Mouse (Mus musculus): ENCODE results near the gene Lhfpl4.

Gene Lhfpl4

DNA sequence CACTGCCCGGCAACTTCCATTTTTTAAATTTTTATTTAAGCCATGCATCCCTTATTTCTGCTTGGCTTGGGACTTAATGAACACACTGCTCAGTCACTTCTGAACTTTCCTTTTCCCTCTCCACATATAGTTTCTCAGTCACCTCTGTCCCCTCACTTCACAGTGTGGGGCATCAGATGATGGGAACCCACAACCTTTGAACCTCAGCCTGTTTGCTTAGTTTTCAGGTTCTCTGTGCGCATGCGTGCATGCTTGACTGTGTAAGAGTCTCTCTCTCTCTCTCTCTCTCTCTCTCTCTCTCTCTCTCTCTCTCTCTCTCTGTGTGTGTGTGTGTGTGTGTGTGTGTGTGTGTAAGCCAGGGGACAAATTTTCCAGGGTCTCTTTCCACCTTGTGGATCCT, 19.7 kb downstream of the Lhfpl4 start:
- peaks cover 21% of the 10 kb centered on the region for H3K27me3 ChIP-seq (ENCODE audit: insufficient read depth, low read length)
- H3K36me3 ChIP-seq (ENCODE audit: insufficient read depth, low read length) = no peaks in the 10 kb centered on the region
- H3K4me1 ChIP-seq (replicated peaks; ENCODE audit: low read depth, low read length) = peaks cover 23% of the 10 kb centered on the region
- TF ChIP-seq NANOG (IDR thresholded peaks at IDR 0.05; ENCODE audit: borderline replicate concordance, low read length) (no peak), POU5F1 (IDR thresholded peaks at IDR 0.05; ENCODE audit: borderline replicate concordance, low read length) (no peak), CTCF (conservative IDR thresholded peaks at IDR 0.05; ENCODE audit: low read length) (no peak)
- no peaks in the 10 kb centered on the region for H3K9me3 ChIP-seq (ENCODE audit: low read length)
- H3K4me3 ChIP-seq (replicated peaks; ENCODE audit: low read length) = no peak overlapping the region

DNA sequence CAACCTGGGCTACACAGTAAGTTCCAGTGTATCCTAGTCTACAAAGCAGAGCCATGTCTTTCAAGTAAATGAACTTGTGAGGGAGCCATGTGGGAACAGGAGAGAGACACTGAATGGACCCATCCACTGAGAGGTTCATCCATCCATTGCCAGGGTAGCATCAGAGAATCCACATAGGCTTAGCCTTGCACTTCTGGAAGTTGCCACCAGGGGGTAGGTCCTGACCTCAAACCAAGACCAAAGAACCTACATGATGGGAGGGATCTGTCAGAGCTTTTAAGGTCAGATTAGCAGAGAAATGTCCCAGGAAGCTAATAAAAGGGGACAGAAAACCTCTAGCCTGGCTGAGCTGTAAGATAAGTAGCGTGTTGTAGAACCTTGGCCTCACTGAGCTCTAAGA, 22.6 kb downstream of the Lhfpl4 start:
- H3K4me1 ChIP-seq (replicated peaks; ENCODE audit: low read depth, low read length) = peaks cover 16% of the 10 kb centered on the region
- peaks cover 4% of the 10 kb centered on the region; the same call in 1 of the 2 replicates for H3K27me3 ChIP-seq (ENCODE audit: insufficient read depth, low read length)
- H3K9me3 ChIP-seq (ENCODE audit: low read length) = no peaks in the 10 kb centered on the region
- H3K4me3 ChIP-seq (replicated peaks; ENCODE audit: low read length) = no peak overlapping the region
- TF ChIP-seq POU5F1 (IDR thresholded peaks at IDR 0.05; ENCODE audit: borderline replicate concordance, low read length) (no peak), CTCF (conservative IDR thresholded peaks at IDR 0.05; ENCODE audit: low read length) (peak; percentile 95)
- no peaks in the 10 kb centered on the region for H3K36me3 ChIP-seq (ENCODE audit: insufficient read depth, low read length)

DNA sequence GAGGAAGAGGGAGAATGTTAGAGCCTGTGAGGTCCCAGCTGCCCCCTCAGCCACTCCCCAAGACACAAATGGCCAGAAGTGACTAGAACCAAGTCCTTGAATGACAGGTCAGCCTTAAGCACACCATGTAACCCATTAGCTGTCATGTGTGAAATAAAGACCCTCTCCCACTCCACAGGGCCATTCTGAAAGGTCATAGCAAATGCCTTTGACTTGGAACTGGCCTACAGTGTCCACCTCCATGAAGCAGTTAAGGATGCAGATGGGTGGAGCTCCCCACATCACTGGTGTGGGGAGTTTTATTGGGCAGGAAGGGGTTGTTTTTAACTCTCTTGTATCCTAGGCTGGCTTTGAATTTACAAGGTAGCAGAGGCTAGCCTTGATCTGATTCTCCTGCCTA, 23.2 kb downstream of the Lhfpl4 start:
- no peaks in the 10 kb centered on the region for H3K36me3 ChIP-seq (ENCODE audit: insufficient read depth, low read length)

DNA sequence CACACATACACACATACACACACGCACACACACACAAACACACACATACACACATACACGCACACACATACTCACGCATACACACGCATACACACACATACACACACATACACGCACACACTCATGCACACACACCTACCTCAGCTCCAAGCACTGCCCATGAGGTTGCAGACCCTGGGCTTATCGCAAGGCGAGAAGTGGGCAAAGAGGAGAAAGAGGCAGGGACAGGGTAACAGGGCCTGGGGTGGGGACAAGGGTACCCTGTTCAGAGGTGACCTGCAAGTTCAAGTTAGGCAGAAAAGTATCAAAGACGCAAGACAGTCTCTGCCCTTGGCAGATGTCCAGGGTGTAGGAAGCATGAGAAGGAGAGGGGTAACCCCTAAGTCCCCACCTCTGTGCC, 24.5 kb downstream of the Lhfpl4 start:
- TF ChIP-seq CTCF (conservative IDR thresholded peaks at IDR 0.05; ENCODE audit: low read length) = no peak
- TF ChIP-seq POU5F1 (IDR thresholded peaks at IDR 0.05; ENCODE audit: borderline replicate concordance, low read length) = no peak
- TF ChIP-seq NANOG (IDR thresholded peaks at IDR 0.05; ENCODE audit: borderline replicate concordance, low read length) = no peak
- Histone ChIP-seq H3K36me3 (ENCODE audit: insufficient read depth, low read length) (no peaks in the 10 kb centered on the region), H3K4me3 (replicated peaks; ENCODE audit: low read length) (no peak overlapping the region), H3K9me3 (ENCODE audit: low read length) (no peaks in the 10 kb centered on the region), H3K4me1 (replicated peaks; ENCODE audit: low read depth, low read length) (peaks cover 16% of the 10 kb centered on the region), H3K27me3 (ENCODE audit: insufficient read depth, low read length) (peaks cover 4% of the 10 kb centered on the region; the same call in 1 of the 2 replicates)

More for the DNA sequence above, 23.2 kb downstream of the Lhfpl4 start:
- TF ChIP-seq NANOG (IDR thresholded peaks at IDR 0.05; ENCODE audit: borderline replicate concordance, low read length) (no peak), POU5F1 (IDR thresholded peaks at IDR 0.05; ENCODE audit: borderline replicate concordance, low read length) (no peak), CTCF (conservative IDR thresholded peaks at IDR 0.05; ENCODE audit: low read length) (no peak)
- H3K4me1 ChIP-seq (replicated peaks; ENCODE audit: low read depth, low read length) = peaks cover 16% of the 10 kb centered on the region
- H3K9me3 ChIP-seq (ENCODE audit: low read length) = no peaks in the 10 kb centered on the region
- no peak overlapping the region for H3K4me3 ChIP-seq (replicated peaks; ENCODE audit: low read length)
- H3K27me3 ChIP-seq (ENCODE audit: insufficient read depth, low read length) = peaks cover 4% of the 10 kb centered on the region; the same call in 1 of the 2 replicates

DNA sequence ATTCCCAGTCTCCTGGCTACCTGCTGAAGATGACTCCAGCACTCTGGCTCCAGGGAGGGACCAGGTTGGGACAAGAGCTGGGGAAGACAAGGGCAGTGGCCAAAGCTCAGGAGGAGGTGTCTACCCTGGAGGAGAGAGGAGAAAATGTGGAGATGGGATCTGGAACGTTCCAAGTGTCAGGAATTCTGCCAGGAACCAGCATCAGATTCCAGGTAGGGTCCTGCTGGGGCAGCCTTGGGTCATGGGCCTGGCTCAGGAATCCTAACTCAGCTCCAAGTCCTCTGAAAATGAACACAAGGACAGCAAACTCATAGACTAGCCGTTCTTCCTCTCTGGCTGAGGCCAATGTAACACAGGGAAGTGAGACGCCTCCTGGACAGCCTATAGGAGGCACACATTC, 25.3 kb downstream of the Lhfpl4 start:
- Histone ChIP-seq H3K9me3 (ENCODE audit: low read length) (no peaks in the 10 kb centered on the region), H3K4me1 (replicated peaks; ENCODE audit: low read depth, low read length) (peaks cover 16% of the 10 kb centered on the region), H3K4me3 (replicated peaks; ENCODE audit: low read length) (no peak overlapping the region), H3K36me3 (ENCODE audit: insufficient read depth, low read length) (no peaks in the 10 kb centered on the region), H3K27me3 (ENCODE audit: insufficient read depth, low read length) (peaks cover 4% of the 10 kb centered on the region; the same call in 1 of the 2 replicates)
- TF ChIP-seq POU5F1 (IDR thresholded peaks at IDR 0.05; ENCODE audit: borderline replicate concordance, low read length) = no peak
- TF ChIP-seq NANOG (IDR thresholded peaks at IDR 0.05; ENCODE audit: borderline replicate concordance, low read length) = no peak
- TF ChIP-seq CTCF (conservative IDR thresholded peaks at IDR 0.05; ENCODE audit: low read length) = no peak

DNA sequence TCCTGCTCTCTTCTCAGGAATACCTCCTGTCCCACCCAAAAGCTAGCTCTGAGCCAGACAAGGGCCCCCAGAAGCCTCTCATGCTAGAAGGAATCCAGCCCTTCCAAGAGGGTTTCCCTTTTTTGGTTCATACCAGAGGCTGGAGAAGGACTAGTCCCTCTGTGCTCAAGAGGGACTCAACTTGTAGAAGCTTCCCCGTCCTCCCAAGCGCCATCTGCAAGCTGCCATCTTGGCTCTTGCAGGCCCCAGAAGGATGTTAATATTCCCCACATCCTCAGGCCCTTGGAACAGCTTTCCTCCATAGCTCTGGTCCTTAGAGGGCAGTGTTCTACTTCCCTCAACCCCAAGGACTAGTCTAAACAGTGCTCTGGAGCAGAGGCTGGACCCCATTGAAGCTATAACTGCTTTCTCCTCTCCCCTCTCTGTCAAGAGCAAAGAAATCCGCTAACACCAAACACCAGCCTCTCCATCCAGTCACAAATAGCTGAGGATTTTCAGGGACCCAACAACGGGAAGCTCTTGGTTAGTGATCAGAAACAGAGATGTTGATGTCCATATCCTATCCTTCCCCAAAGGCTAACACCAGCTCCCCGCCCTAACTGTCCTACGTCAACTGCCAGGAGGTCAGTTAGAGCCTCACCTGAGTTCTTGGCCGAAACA, 26.7 kb downstream of the Lhfpl4 start:
- Histone ChIP-seq H3K36me3 (ENCODE audit: insufficient read depth, low read length) (no peaks in the 10 kb centered on the region), H3K4me3 (replicated peaks; ENCODE audit: low read length) (no peak overlapping the region), H3K4me1 (replicated peaks; ENCODE audit: low read depth, low read length) (peaks cover 16% of the 10 kb centered on the region), H3K27me3 (ENCODE audit: insufficient read depth, low read length) (peaks cover 4% of the 10 kb centered on the region; the same call in 1 of the 2 replicates), H3K9me3 (ENCODE audit: low read length) (peaks cover 3% of the 10 kb centered on the region; the same call in 1 of the 2 replicates)
- TF ChIP-seq POU5F1 (IDR thresholded peaks at IDR 0.05; ENCODE audit: borderline replicate concordance, low read length) = no peak

DNA sequence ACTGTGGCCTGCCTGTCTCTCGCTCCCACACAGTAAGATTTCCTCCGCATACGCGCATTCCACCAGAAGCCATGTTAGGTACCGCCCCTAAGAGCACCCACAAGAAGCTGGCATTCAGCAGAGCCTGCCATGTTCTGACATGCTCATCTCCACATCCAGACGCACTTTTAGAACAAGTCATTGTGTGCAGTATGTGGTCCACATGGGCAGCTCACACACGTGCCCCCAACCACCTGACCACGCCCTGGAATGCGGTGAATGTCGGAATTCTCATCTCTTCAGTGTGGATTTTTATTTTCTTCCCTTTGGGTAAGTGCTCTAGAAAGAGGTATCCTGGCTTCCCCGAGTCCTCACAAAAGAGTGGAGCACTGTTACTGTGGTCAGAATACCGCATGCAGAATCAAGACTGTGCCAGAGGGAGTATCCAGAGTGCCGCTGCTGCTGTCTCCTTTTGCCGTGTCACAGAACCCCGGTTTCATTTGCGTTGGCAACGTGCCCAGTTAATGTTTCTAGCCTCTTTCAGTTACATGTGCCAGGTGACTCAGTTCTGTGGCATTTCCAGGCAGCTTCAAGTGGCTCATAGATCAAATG, 28.4 kb downstream of the Lhfpl4 start:
- peaks cover 5% of the 10 kb centered on the region; the same call in 1 of the 2 replicates for H3K36me3 ChIP-seq (ENCODE audit: insufficient read depth, low read length)
- H3K4me3 ChIP-seq (replicated peaks; ENCODE audit: low read length) = no peak overlapping the region
- peaks cover 18% of the 10 kb centered on the region for H3K9me3 ChIP-seq (ENCODE audit: low read length)
- no peak for TF ChIP-seq NANOG (IDR thresholded peaks at IDR 0.05; ENCODE audit: borderline replicate concordance, low read length)
- no peak for TF ChIP-seq CTCF (conservative IDR thresholded peaks at IDR 0.05; ENCODE audit: low read length)
- TF ChIP-seq POU5F1 (IDR thresholded peaks at IDR 0.05; ENCODE audit: borderline replicate concordance, low read length) = no peak
- peaks cover 16% of the 10 kb centered on the region for H3K4me1 ChIP-seq (replicated peaks; ENCODE audit: low read depth, low read length)
- peaks cover 4% of the 10 kb centered on the region; the same call in 1 of the 2 replicates for H3K27me3 ChIP-seq (ENCODE audit: insufficient read depth, low read length)

DNA sequence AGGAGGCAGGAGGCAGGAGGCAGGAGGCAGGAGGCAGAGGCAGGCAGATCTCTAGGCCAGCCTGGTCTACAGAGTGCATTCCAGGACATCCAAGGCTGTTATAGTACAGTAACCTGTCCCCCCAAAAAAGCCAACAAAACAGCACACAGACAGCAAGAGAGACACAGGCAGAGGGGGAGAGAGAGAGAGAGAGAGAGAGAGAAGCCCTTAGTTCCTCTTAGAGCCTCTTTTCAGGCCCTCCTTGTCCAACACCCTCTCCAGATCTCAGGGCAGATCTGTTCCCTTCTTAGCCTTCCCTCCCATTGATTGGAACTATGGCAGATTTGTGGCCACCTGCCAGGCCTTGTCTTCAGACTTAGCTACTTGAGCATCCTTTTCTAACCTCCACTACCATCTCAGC, 31.7 kb downstream of the Lhfpl4 start:
- H3K27me3 ChIP-seq (ENCODE audit: insufficient read depth, low read length) = peaks cover under 1% of the 10 kb centered on the region; the same call in 1 of the 2 replicates
- H3K4me3 ChIP-seq (replicated peaks; ENCODE audit: low read length) = no peak overlapping the region
- H3K36me3 ChIP-seq (ENCODE audit: insufficient read depth, low read length) = peaks cover 9% of the 10 kb centered on the region; the same call in 1 of the 2 replicates
- H3K9me3 ChIP-seq (ENCODE audit: low read length) = peaks cover 18% of the 10 kb centered on the region
- H3K4me1 ChIP-seq (replicated peaks; ENCODE audit: low read depth, low read length) = peaks cover 8% of the 10 kb centered on the region
- TF ChIP-seq POU5F1 (IDR thresholded peaks at IDR 0.05; ENCODE audit: borderline replicate concordance, low read length) (no peak), CTCF (conservative IDR thresholded peaks at IDR 0.05; ENCODE audit: low read length) (no peak), NANOG (IDR thresholded peaks at IDR 0.05; ENCODE audit: borderline replicate concordance, low read length) (no peak)
